Mouse (Mus musculus) E14TG2a.4 (cell line): ENCODE measurements around the gene Syt16.

Experiments
- CTCF ChIP-seq: conservative IDR thresholded peaks from 2 replicates; pipeline ENCODE4 v1.5.1; 2014; ENCODE audit warnings: low read length
- NANOG ChIP-seq: IDR thresholded peaks from 2 replicates; pipeline ENCODE4 v1.6.1; 2014; ENCODE audit warnings: borderline replicate concordance, low read length, mixed read lengths

DNA sequence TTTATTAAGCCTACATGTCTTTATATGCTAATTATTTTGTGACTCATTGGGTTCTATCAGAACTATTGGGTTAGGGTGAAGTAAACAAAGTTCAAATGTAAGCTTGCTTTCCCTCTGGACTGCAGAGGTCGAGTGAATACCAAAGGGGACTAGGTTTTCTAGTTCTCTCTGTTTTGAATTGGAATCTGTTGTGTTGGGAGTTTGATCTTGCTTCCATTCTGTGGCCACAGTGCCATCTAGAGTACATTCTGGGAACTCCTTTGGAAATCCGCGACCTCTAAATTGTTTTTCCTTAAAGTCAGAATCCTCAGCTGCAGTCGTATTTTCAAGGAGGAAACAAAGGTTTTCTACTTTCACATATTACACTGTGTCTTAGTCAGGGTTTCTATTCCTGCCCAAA is 296.2 kb downstream of the Syt16 start:
- peak; percentile 82 for TF ChIP-seq CTCF
- TF ChIP-seq NANOG, result no peak
